Mouse (Mus musculus) liver, embryonic 14.5 days (tissue): ENCODE measurements around the gene Ripk3. TPM values are rescaled to one million over a fixed set of nuclear protein-coding genes. Genes with fewer than 3 reads are reported as not detected.

ENCODE experiments used
- ATAC-seq: fragments of 200-750 bp; cut with Nextera tagmentation; 2 replicates; pipeline ENCODE4 v1.8.0; 2017; ENCODE audit warnings: moderate number of reproducible peaks, mild to moderate bottlenecking, moderate library complexity; ENCODE audit not compliant: insufficient read depth
- DNase-seq, 3 experiments: peaks; one replicate each; pipeline ENCODE4 v3.0.0-alpha.2; 2012 to 2013; ENCODE audit warnings: low read depth in 3 of 3, low spot score in 3 of 3
- H3K27ac ChIP-seq: fragments of 300-500 bp; sonication (generic); 2 replicates; pipeline ENCODE4 v1.5.1; 2014; ENCODE audit warnings: moderate library complexity, mild to moderate bottlenecking, control low read depth, inconsistent platforms
- H3K27me3 ChIP-seq: fragments of 300-500 bp; sonication (generic); 2 replicates; pipeline ENCODE4 v1.6.1; 2014; ENCODE audit warnings: mild to moderate bottlenecking, low read length, moderate library complexity; ENCODE audit not compliant: control insufficient read depth, insufficient read depth
- H3K36me3 ChIP-seq: fragments of 300-500 bp; sonication (generic); replicated peaks from 2 replicates; pipeline ENCODE4 v1.6.1; 2014; ENCODE audit warnings: low read depth; ENCODE audit not compliant: control insufficient read depth, insufficient read depth
- H3K4me1 ChIP-seq, 2 experiments: fragments of 200-500 bp in 1 of 2; fragments of 300-500 bp in 1 of 2; sonication (generic) in 1 of 2; replicated peaks; 2 replicates each; pipeline ENCODE4 v1.6.1; 2012 to 2014; ENCODE audit warnings: antibody characterized with exemption in 1 of 2, inconsistent platforms in 1 of 2, low read length in 1 of 2; ENCODE audit not compliant: control insufficient read depth in 2 of 2, insufficient read depth in 2 of 2
- H3K4me2 ChIP-seq: fragments of 300-500 bp; sonication (generic); 2 replicates; pipeline ENCODE4 v1.6.1; 2014; ENCODE audit warnings: low read depth, mild to moderate bottlenecking, control low read depth, moderate library complexity
- H3K4me3 ChIP-seq, 2 experiments: fragments of 200-500 bp in 1 of 2; fragments of 300-500 bp in 1 of 2; sonication (generic) in 1 of 2; 2 replicates each; pipeline ENCODE4 v1.5.1; 2012 to 2014; ENCODE audit warnings: low read depth in 2 of 2, low read length in 2 of 2, mild to moderate bottlenecking in 2 of 2, control low read depth in 1 of 2, inconsistent platforms in 1 of 2, moderate library complexity in 1 of 2; ENCODE audit not compliant: insufficient read depth in 1 of 2
- H3K9ac ChIP-seq: fragments of 300-500 bp; sonication (generic); replicated peaks from 2 replicates; pipeline ENCODE4 v1.6.1; 2014; ENCODE audit warnings: mild to moderate bottlenecking, control low read depth, moderate library complexity
- H3K9me3 ChIP-seq: fragments of 300-500 bp; sonication (generic); 2 replicates; pipeline ENCODE4 v1.6.1; 2016; ENCODE audit warnings: low read length, mixed read lengths; ENCODE audit not compliant: control insufficient read depth
- CTCF ChIP-seq: IDR thresholded peaks from 2 replicates; pipeline ENCODE4 v1.5.1; 2016; ENCODE audit warnings: antibody characterized with exemption, low read depth, control low read depth
- EP300 ChIP-seq: IDR thresholded peaks from 2 replicates; pipeline ENCODE4 v1.6.1; 2016; ENCODE audit warnings: antibody characterized with exemption, low read depth
- WGBS: fragments of 180-500 bp; shearing (Covaris S2); extraction: QIAGEN DNeasy Blood & Tissue Kit; methylation state at CpG from one replicate; pipeline ENCODE4 v1.1.7; 2014; ENCODE audit not compliant: insufficient replicate concordance; 5-methylcytosine and 5-hydroxymethylcytosine counted together
- polyA plus RNA-seq, 2 experiments: library from polyadenylated mRNA; depleted of rRNA in 1 of 2; stranded (reverse) in 1 of 2; unstranded in 1 of 2; fragments of >200 nt; fragmentation: Nextera tagmentation in 1 of 2; extraction: Ambion mirVana in 1 of 2; gene quantifications; 2 replicates each; pipeline versions ENCODE4 v1.2.1 to v1.2.3; 2012 to 2014

The Ripk3 gene
- polyA plus RNA-seq, 2 experiments: 15.1 to 22.0 TPM

DNA sequence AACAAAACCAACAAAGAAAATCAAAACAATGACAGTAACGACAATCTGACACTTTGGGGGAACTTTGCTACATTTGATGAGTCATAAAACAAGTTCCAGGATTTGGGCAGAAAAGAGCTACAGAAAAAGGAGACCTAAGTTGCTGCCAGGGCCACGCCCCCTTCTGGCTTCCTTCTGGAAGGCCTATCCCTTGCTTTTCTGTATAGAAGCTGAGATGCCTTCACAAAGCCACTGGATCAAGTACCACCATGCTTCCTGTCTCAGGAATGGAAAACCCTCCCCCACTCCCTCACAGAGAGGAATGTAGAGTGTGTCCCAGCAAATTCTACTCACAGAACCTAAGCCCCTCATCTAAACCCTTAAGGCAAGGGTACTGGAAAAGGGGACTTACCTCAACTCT lies 5.3 kb upstream of the Ripk3 start:
- Histone ChIP-seq H3K27me3 (no peaks in the 10 kb centered on the region), H3K9ac (no peak overlapping the region), H3K27ac (no peak overlapping the region), H3K4me2 (no peak overlapping the region), H3K9me3 (no peaks in the 10 kb centered on the region), H3K4me1 (peaks cover 3 to 6% of the 10 kb centered on the region in 2 experiments), H3K36me3 (no peaks in the 10 kb centered on the region), H3K4me3 (no peak overlapping the region)
- DNase-seq (no peak), ATAC-seq (no peak)
- TF ChIP-seq CTCF (no peak), EP300 (no peak)
- WGBS: 52% methylated on average over 2 of the region's 2 CpGs

DNA sequence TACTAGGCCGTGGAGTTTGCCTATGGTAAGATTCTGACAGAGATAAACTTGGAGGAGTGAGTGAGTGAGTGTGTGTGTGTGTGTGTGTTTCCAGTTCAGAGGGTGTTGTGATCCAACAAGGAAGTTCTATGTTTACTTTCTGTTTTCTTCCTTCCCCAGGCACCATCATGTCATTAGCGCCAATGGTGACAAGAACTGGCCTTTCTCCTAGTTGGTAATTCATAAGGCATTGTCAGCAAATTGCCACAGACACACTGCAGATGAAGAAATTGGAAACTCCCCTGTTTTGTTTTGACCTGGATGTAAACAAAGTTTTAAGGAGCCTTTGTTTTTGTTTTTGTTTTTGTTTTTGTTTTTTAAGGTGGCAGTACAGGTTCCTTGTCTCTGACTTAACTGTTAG lies 4.8 kb upstream of the Ripk3 start:
- TF ChIP-seq CTCF (no peak), EP300 (no peak)
- DNase-seq (no peak), ATAC-seq (no peak)
- H3K36me3 ChIP-seq: no peaks in the 10 kb centered on the region
- no peak overlapping the region for H3K27ac ChIP-seq
- peaks cover 3 to 8% of the 10 kb centered on the region in 2 experiments for H3K4me1 ChIP-seq
- no peaks in the 10 kb centered on the region for H3K9me3 ChIP-seq
- 38% methylated on average over 2 of the region's 2 CpGs for WGBS
- H3K27me3 ChIP-seq: no peaks in the 10 kb centered on the region
- H3K4me3 ChIP-seq: no peak overlapping the region
- no peak overlapping the region for H3K4me2 ChIP-seq
- no peak overlapping the region for H3K9ac ChIP-seq

DNA sequence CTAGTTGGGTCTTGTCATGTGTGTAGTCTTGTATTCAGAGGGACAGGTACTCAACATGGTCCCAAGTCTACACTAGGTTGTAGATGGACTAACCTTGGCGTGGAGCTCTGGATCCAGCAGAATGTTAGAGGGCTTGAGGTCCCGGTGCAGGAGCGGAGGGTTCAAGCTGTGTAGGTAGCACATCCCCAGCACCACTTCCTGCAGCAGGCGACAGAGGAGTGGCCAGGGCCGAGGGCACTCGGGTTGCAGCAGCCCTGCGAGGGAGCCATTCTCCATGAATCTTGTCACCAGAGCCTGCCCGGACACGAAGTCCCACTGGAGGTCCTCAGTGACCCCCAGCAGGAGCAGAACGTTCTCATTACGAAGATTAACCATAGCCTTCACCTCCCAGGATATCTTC lies 934 bp downstream of the Ripk3 start:
- 38% methylated on average over 11 of the region's 11 CpGs for WGBS
- no peak for ATAC-seq
- no peak for DNase-seq
- TF ChIP-seq EP300 (no peak), CTCF (no peak)
- H3K9me3 ChIP-seq: no peaks in the 10 kb centered on the region
- peaks cover 0 to 7% of the 10 kb centered on the region in 2 experiments; a peak in 3 of 4 replicates for H3K4me1 ChIP-seq
- H3K36me3 ChIP-seq: no peaks in the 10 kb centered on the region
- peak overlapping the region; percentile 91 for H3K4me2 ChIP-seq
- H3K27me3 ChIP-seq: peaks cover 14% of the 10 kb centered on the region
- H3K4me3 ChIP-seq: peak overlapping the region; percentile 63 to 77
- H3K9ac ChIP-seq: no peak overlapping the region
- no peak overlapping the region for H3K27ac ChIP-seq

DNA sequence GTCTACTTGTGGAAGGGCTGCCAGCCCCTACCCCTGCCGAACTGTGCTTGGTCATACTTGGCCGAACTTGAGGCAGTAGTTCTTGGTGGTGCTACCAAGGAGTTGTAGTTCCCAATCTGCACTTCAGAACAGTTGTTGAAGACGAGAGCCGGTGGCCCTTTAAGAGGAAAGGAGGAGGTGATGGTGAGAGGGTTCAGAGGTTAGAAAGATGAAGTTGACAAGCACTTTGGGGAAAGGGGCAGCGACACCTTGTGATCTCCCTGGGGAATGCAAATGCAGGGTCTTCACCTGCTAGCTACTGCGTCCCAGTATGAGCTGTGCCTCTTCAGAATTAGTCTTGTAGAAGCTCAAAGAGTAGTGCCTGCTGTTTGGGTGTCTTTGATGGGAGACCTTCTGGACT lies 3.5 kb downstream of the Ripk3 start:
- no peaks in the 10 kb centered on the region for H3K36me3 ChIP-seq
- H3K27me3 ChIP-seq: peaks cover 20% of the 10 kb centered on the region

DNA sequence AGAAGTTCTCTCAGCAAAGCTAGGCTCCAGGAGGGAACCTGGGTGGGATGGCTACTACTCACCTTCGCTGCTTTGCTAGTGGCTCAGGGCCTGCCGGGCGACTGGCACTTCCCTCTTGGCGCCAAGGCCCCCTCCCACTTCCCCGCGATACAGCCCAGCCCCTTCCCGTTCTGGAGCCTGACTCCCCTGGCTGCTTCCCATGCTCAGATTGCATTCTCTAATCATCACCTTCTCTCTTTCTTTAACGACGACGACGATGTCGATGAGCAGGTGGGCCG lies 4.8 kb downstream of the Ripk3 start, which contains the start of gene Adcy4:
Gene Adcy4, minus strand, starts transcription at position 138 of the 278 bp plus-strand sequence.
- no peaks in the 10 kb centered on the region for H3K9me3 ChIP-seq
- TF ChIP-seq CTCF: no peak
- no peak for ATAC-seq
- H3K9ac ChIP-seq: no peak within 1 kb of the TSS
- peak within 1 kb of the TSS; percentile 25; the same call in 1 of the 2 replicates for H3K4me2 ChIP-seq
- peaks cover 20% of the 10 kb centered on the region for H3K27me3 ChIP-seq
- DNase-seq: no peak
- WGBS: 16% methylated on average over 13 of the region's 13 CpGs
- peak within 1 kb of the TSS in 1 of 2 experiments; percentile 34; a peak in 2 of 4 replicates for H3K4me3 ChIP-seq
- H3K36me3 ChIP-seq: no peaks in the 10 kb centered on the region
- no peak within 1 kb of the TSS for H3K27ac ChIP-seq
- peaks cover 0 to 8% of the 10 kb centered on the region in 2 experiments; a peak in 3 of 4 replicates for H3K4me1 ChIP-seq

More for the DNA sequence above, 3.5 kb downstream of the Ripk3 start:
- no peak for ATAC-seq
- peaks cover 0 to 9% of the 10 kb centered on the region in 2 experiments; a peak in 3 of 4 replicates for H3K4me1 ChIP-seq
- no peak overlapping the region for H3K4me2 ChIP-seq
- 47% methylated on average over 6 of the region's 6 CpGs for WGBS
- no peak overlapping the region for H3K4me3 ChIP-seq
- no peak for DNase-seq
- TF ChIP-seq EP300: no peak
- peak; percentile 49 for TF ChIP-seq CTCF
- no peaks in the 10 kb centered on the region for H3K9me3 ChIP-seq
- H3K9ac ChIP-seq: no peak overlapping the region
- no peak overlapping the region for H3K27ac ChIP-seq
